Mouse (Mus musculus): ENCODE data around the gene Olfr206. TPM values are rescaled to one million over a fixed set of nuclear protein-coding genes. Genes with fewer than 3 reads are reported as not detected.
"Not testable (repeated sequence)": the region's sequence is repeated elsewhere in the genome, so short reads cannot be mapped to it uniquely, and the experiment has no call there.

Gene Olfr206
- not detected in 2 replicates for polyA plus RNA-seq (2014; fragmentation: Nextera tagmentation; extraction: Ambion mirVana)

DNA sequence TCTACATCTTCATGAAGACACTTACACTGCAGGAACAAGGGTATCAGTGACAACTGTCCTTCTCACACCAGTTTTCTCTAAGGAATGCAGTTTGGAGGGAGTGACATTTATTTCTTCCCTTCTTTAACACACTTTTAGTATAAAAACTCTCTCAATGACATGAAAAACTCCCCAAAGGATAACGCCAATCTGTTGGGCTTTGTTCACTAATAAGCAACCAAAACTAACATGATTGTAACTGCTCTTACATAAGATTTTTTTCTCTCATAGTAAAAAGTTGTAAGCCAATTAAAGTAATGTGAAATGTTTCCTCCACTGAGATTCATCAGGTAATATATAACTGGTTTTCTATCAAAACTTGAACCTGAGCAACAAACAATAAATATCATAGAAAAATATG, at the start of gene Olfr206:
Gene Olfr206 (minus strand): TSS at position 101 of the 400 bp plus-strand sequence.
- Histone ChIP-seq H3K4me2 (ENCODE audit: low read depth, low read length, severe bottlenecking) (no peak within 1 kb of the TSS), H3K36me3 (ENCODE audit: control insufficient read depth, insufficient read depth, low read length) (no peaks in the 10 kb centered on the region), H3K4me3 (ENCODE audit: low read depth, low read length) (no peak within 1 kb of the TSS), H3K9me3 (ENCODE audit: control insufficient read depth, low read length) (no peaks in the 10 kb centered on the region), H3K27ac (ENCODE audit: low read depth, low read length) (no peak within 1 kb of the TSS), H3K9ac (ENCODE audit: low read length) (no peak within 1 kb of the TSS), H3K27me3 (ENCODE audit: control insufficient read depth, insufficient read depth, low read length) (no peaks in the 10 kb centered on the region), H3K4me1 (replicated peaks; ENCODE audit: control insufficient read depth, insufficient read depth, low read length) (no peaks in the 10 kb centered on the region)
- 87% methylated on average over 1 of the region's 1 CpGs for WGBS
- ATAC-seq (replicated peaks; ENCODE audit: low FRiP score): no peak
- no peak for DNase-seq (ENCODE audit: low spot score)

DNA sequence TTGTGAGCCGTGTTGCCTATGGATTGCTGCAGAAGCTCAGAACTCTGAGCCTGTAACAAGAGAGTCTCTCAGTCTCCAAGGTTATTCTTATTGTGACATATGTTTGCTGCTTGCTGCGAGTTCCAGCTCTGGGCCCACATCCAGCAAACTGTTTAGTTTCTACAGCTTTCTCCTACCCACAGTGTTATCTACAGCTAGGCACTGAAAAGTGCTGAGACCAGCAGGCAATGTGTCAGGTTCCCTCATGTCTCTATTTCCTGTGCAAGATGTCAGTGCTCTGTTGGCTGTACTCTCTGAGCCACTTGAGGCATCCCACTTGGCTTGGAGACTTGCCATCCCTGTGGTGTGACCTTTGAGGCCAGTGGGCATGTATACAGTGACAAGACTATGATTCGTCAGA, 44.3 kb upstream of the Olfr206 start:
- H3K36me3 ChIP-seq (ENCODE audit: control insufficient read depth, insufficient read depth, low read length): no peaks in the 10 kb centered on the region
- H3K4me2 ChIP-seq (ENCODE audit: low read depth, low read length, severe bottlenecking): no peak overlapping the region
- no peak overlapping the region for H3K9ac ChIP-seq (ENCODE audit: low read length)
- DNase-seq (ENCODE audit: low spot score) (no peak), ATAC-seq (replicated peaks; ENCODE audit: low FRiP score) (no peak)
- no peak overlapping the region for H3K27ac ChIP-seq (ENCODE audit: low read depth, low read length)
- H3K27me3 ChIP-seq (ENCODE audit: control insufficient read depth, insufficient read depth, low read length): no peaks in the 10 kb centered on the region
- H3K4me1 ChIP-seq (replicated peaks; ENCODE audit: control insufficient read depth, insufficient read depth, low read length): no peaks in the 10 kb centered on the region
- no peak overlapping the region for H3K4me3 ChIP-seq (ENCODE audit: low read depth, low read length)
- WGBS: 76% methylated on average over 3 of the region's 3 CpGs
- no peaks in the 10 kb centered on the region for H3K9me3 ChIP-seq (ENCODE audit: control insufficient read depth, low read length)

DNA sequence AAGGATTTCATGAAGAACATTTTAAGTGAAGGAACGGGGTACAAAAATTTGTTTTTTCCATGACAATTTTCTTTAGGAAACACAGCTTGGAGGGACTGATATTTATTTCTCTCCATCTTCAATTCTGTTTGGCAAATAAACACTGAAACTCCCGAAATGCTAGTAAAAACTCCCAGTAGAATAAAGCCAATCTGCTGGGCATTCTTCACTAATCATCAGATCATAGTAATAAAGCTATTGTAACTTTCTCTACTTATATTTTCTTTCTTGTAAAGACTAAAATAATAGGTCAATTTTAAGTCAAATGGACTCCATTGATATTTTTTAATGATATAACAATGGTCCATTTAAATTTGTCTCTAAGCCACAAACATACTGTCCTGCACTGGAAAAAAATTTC, 14.8 kb upstream of the Olfr206 start, which contains the start of gene Olfr209:
Gene Olfr209 (minus strand): TSS at position 101 of the 400 bp plus-strand sequence.
- Histone ChIP-seq H3K27ac (ENCODE audit: low read depth, low read length) (no peak within 1 kb of the TSS), H3K36me3 (ENCODE audit: control insufficient read depth, insufficient read depth, low read length) (no peaks in the 10 kb centered on the region), H3K9me3 (ENCODE audit: control insufficient read depth, low read length) (no peaks in the 10 kb centered on the region), H3K4me1 (replicated peaks; ENCODE audit: control insufficient read depth, insufficient read depth, low read length) (no peaks in the 10 kb centered on the region), H3K27me3 (ENCODE audit: control insufficient read depth, insufficient read depth, low read length) (no peaks in the 10 kb centered on the region), H3K4me2 (ENCODE audit: low read depth, low read length, severe bottlenecking) (no peak within 1 kb of the TSS), H3K9ac (ENCODE audit: low read length) (no peak within 1 kb of the TSS), H3K4me3 (ENCODE audit: low read depth, low read length) (no peak within 1 kb of the TSS)
- ATAC-seq (replicated peaks; ENCODE audit: low FRiP score) (no peak), DNase-seq (ENCODE audit: low spot score) (no peak)
- 85% methylated on average over 2 of the region's 2 CpGs for WGBS

DNA sequence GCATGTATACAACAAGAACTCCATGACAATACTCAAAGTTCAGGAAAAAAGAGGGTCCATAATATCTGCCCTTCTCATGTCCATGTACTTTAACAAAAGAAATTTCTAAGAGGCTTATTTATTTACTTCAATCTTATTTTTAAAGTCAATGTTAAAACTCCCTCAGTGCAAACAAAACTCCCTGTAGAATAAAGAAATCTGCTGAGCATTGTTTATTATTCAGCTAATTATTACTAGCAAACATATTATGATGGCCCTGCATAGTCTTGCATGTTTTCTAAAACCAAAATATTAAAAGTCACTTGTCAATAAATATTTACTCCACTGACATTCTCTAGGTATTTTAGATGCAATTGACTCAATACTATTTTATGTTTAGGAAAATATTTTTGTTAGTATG, 18.0 kb downstream of the Olfr206 start, which contains the start of gene Olfr205:
Gene Olfr205 (minus strand): TSS at position 101 of the 400 bp plus-strand sequence.
- no peaks in the 10 kb centered on the region for H3K4me1 ChIP-seq (replicated peaks; ENCODE audit: control insufficient read depth, insufficient read depth, low read length)
- DNase-seq (ENCODE audit: low spot score): no peak
- no peaks in the 10 kb centered on the region for H3K9me3 ChIP-seq (ENCODE audit: control insufficient read depth, low read length)
- H3K4me3 ChIP-seq (ENCODE audit: low read depth, low read length): no peak within 1 kb of the TSS
- no peak for ATAC-seq (replicated peaks; ENCODE audit: low FRiP score)
- no peak within 1 kb of the TSS for H3K27ac ChIP-seq (ENCODE audit: low read depth, low read length)
- no peak within 1 kb of the TSS for H3K4me2 ChIP-seq (ENCODE audit: low read depth, low read length, severe bottlenecking)
- H3K36me3 ChIP-seq (ENCODE audit: control insufficient read depth, insufficient read depth, low read length): no peaks in the 10 kb centered on the region
- no peaks in the 10 kb centered on the region for H3K27me3 ChIP-seq (ENCODE audit: control insufficient read depth, insufficient read depth, low read length)
- no peak within 1 kb of the TSS for H3K9ac ChIP-seq (ENCODE audit: low read length)

DNA sequence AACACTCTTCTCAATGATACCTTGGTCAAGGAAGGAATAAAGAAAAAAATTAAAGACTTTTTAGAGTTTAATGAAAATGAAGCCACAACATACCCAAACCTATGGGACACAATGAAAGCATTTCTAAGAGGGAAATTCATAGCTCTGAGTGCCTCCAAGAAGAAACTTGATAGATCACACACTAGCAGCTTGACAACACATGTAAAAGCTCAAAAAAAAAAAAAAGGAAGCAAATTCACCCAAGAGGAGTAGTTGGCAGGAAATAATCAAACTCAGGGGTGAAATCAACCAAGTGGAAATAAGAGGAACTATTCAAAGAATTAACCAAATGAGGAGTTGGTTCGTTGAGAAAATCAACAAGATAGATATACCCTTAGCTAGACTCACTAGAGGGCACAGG, 25.8 kb downstream of the Olfr206 start:
- not testable (repeated sequence) for H3K4me2 ChIP-seq (ENCODE audit: low read depth, low read length, severe bottlenecking); H3K4me1 ChIP-seq (replicated peaks; ENCODE audit: control insufficient read depth, insufficient read depth, low read length); H3K9me3 ChIP-seq (ENCODE audit: control insufficient read depth, low read length); H3K36me3 ChIP-seq (ENCODE audit: control insufficient read depth, insufficient read depth, low read length); DNase-seq (ENCODE audit: low spot score); H3K27ac ChIP-seq (ENCODE audit: low read depth, low read length); H3K27me3 ChIP-seq (ENCODE audit: control insufficient read depth, insufficient read depth, low read length); ATAC-seq (replicated peaks; ENCODE audit: low FRiP score); H3K9ac ChIP-seq (ENCODE audit: low read length); H3K4me3 ChIP-seq (ENCODE audit: low read depth, low read length)
- WGBS: 56% methylated on average over 1 of the region's 1 CpGs

DNA sequence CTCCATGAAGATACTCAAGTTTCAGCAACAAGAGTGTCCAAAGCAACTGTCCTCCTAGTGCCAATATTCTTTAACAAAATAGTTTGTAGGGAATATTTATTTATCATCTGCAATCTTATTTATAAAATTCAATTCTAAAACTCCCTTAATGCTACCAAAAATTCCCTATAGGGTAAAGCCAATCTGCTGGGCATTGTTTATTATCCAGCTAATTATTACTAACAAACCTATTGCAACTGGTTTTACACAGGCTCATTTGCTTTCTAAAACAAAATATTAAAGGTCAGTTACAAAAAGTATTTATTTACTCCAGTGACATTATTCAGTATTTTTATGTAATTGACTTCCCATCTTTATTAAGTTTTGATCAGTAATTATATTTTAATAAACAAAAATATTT, 30.9 kb downstream of the Olfr206 start, which contains the start of gene Olfr204:
Gene Olfr204 (minus strand): TSS at position 101 of the 400 bp plus-strand sequence.
- no peak within 1 kb of the TSS for H3K4me3 ChIP-seq (ENCODE audit: low read depth, low read length)
- no peak for DNase-seq (ENCODE audit: low spot score)
- no peaks in the 10 kb centered on the region for H3K27me3 ChIP-seq (ENCODE audit: control insufficient read depth, insufficient read depth, low read length)
- no peak within 1 kb of the TSS for H3K4me2 ChIP-seq (ENCODE audit: low read depth, low read length, severe bottlenecking)
- no peaks in the 10 kb centered on the region for H3K9me3 ChIP-seq (ENCODE audit: control insufficient read depth, low read length)
- no peak for ATAC-seq (replicated peaks; ENCODE audit: low FRiP score)
- no peak within 1 kb of the TSS for H3K27ac ChIP-seq (ENCODE audit: low read depth, low read length)
- no peak within 1 kb of the TSS for H3K9ac ChIP-seq (ENCODE audit: low read length)
- H3K36me3 ChIP-seq (ENCODE audit: control insufficient read depth, insufficient read depth, low read length): no peaks in the 10 kb centered on the region
- no peaks in the 10 kb centered on the region for H3K4me1 ChIP-seq (replicated peaks; ENCODE audit: control insufficient read depth, insufficient read depth, low read length)

DNA sequence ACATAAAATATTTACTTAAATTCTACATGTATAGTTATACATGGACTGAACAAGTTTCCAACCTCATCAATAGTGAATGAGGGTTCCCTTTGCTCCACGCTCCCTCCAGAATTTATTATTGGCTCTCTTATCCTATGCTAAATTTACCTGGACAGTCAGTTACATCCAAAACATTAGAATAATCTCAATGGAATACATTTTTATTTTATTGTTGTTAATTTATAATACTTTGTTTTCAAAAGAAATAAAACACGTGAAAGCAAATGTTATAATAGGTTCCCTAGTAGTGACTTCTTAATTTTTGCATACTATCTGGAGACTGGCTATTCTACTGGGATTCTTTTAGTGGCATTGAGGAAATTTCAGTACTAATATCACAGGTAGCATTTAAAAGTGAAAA, 50.5 kb downstream of the Olfr206 start, which contains the start of gene Olfr203:
Gene Olfr203 (plus strand): TSS at position 301 of the 400 bp plus-strand sequence.
- Histone ChIP-seq H3K4me1 (replicated peaks; ENCODE audit: control insufficient read depth, insufficient read depth, low read length) (no peaks in the 10 kb centered on the region), H3K27me3 (ENCODE audit: control insufficient read depth, insufficient read depth, low read length) (no peaks in the 10 kb centered on the region), H3K4me2 (ENCODE audit: low read depth, low read length, severe bottlenecking) (no peak within 1 kb of the TSS), H3K9ac (ENCODE audit: low read length) (no peak within 1 kb of the TSS), H3K4me3 (ENCODE audit: low read depth, low read length) (no peak within 1 kb of the TSS), H3K36me3 (ENCODE audit: control insufficient read depth, insufficient read depth, low read length) (no peaks in the 10 kb centered on the region), H3K9me3 (ENCODE audit: control insufficient read depth, low read length) (no peaks in the 10 kb centered on the region), H3K27ac (ENCODE audit: low read depth, low read length) (no peak within 1 kb of the TSS)
- ATAC-seq (replicated peaks; ENCODE audit: low FRiP score) (no peak), DNase-seq (ENCODE audit: low spot score) (no peak)
- WGBS: 83% methylated on average over 2 of the region's 2 CpGs

Other genes starting within 250 kb of the Olfr206 start
- not detected in 2 replicates for gene Olfr193, start 237.4 kb downstream of the Olfr206 start, polyA plus RNA-seq (2014; fragmentation: Nextera tagmentation; extraction: Ambion mirVana)
- not detected in 2 replicates for gene Olfr194, start 228.2 kb downstream of the Olfr206 start, polyA plus RNA-seq (2014; fragmentation: Nextera tagmentation; extraction: Ambion mirVana)
- gene Olfr195, start 202.2 kb downstream of the Olfr206 start, polyA plus RNA-seq (2014; fragmentation: Nextera tagmentation; extraction: Ambion mirVana): not detected in 2 replicates
- not detected in 2 replicates for gene Olfr196, start 178.8 kb downstream of the Olfr206 start, polyA plus RNA-seq (2014; fragmentation: Nextera tagmentation; extraction: Ambion mirVana)
- gene Olfr198, start 145.7 kb downstream of the Olfr206 start, polyA plus RNA-seq (2014; fragmentation: Nextera tagmentation; extraction: Ambion mirVana): not detected in 2 replicates
- gene Olfr199, start 129.5 kb downstream of the Olfr206 start, polyA plus RNA-seq (2014; fragmentation: Nextera tagmentation; extraction: Ambion mirVana): not detected in 2 replicates
- not detected in 2 replicates for gene Olfr201, start 76.6 kb downstream of the Olfr206 start, polyA plus RNA-seq (2014; fragmentation: Nextera tagmentation; extraction: Ambion mirVana)
- not detected in 2 replicates for gene Olfr202, start 62.5 kb downstream of the Olfr206 start, polyA plus RNA-seq (2014; fragmentation: Nextera tagmentation; extraction: Ambion mirVana)
- gene Olfr203, start 50.4 kb downstream of the Olfr206 start, polyA plus RNA-seq (2014; fragmentation: Nextera tagmentation; extraction: Ambion mirVana): not detected in 2 replicates
- gene Olfr204, start 31.0 kb downstream of the Olfr206 start, polyA plus RNA-seq (2014; fragmentation: Nextera tagmentation; extraction: Ambion mirVana): not detected in 2 replicates
- gene Olfr205, start 18.1 kb downstream of the Olfr206 start, polyA plus RNA-seq (2014; fragmentation: Nextera tagmentation; extraction: Ambion mirVana): not detected in 2 replicates
- not detected in 2 replicates for gene Olfr209, start 14.7 kb upstream of the Olfr206 start, polyA plus RNA-seq (2014; fragmentation: Nextera tagmentation; extraction: Ambion mirVana)
- gene Gabrr3, start 58.1 kb upstream of the Olfr206 start, polyA plus RNA-seq (2014; fragmentation: Nextera tagmentation; extraction: Ambion mirVana): 0.07 TPM in 1 of 2 replicates, not detected in the other
- 30.7 and 31.1 TPM in 2 replicates for gene Riox2, start 122.5 kb upstream of the Olfr206 start, polyA plus RNA-seq (2014; fragmentation: Nextera tagmentation; extraction: Ambion mirVana)

Data from forebrain, embryonic 11.5 days (tissue).